Mouse (Mus musculus): Measurements from ENCODE around the gene Ralb.

Ralb gene

GRCm38 (mm10) chr1:119523826-119524225 is 19.2 kb upstream of the Ralb start:
- DNase-seq (ENCODE audit: low spot score): no peak

- no peak for DNase-seq (ENCODE audit: low spot score)
Observed at GRCm38 (mm10) chr1:119523369-119523768, 18.8 kb upstream of the Ralb start.

- no peak for DNase-seq (ENCODE audit: low spot score)
Observed at GRCm38 (mm10) chr1:119522726-119523125, 18.1 kb upstream of the Ralb start.

GRCm38 (mm10) chr1:119521681-119522080 is 17.1 kb upstream of the Ralb start:
- no peak for DNase-seq (ENCODE audit: low spot score)

GRCm38 (mm10) chr1:119521029-119521428 is 16.4 kb upstream of the Ralb start:
- DNase-seq (ENCODE audit: low spot score): no peak

GRCm38 (mm10) chr1:119519286-119519685 is 14.7 kb upstream of the Ralb start:
- no peak for DNase-seq (ENCODE audit: low spot score)

- no peak for DNase-seq (ENCODE audit: low spot score)
Observed at GRCm38 (mm10) chr1:119518786-119519185, 14.2 kb upstream of the Ralb start.

- DNase-seq (ENCODE audit: low spot score): no peak
Observed at GRCm38 (mm10) chr1:119518060-119518459, 13.5 kb upstream of the Ralb start.

- DNase-seq (ENCODE audit: low spot score): no peak
Observed at GRCm38 (mm10) chr1:119510857-119511256, 6.3 kb upstream of the Ralb start.

- DNase-seq (ENCODE audit: low spot score): no peak
Observed at GRCm38 (mm10) chr1:119510409-119510808, 5.8 kb upstream of the Ralb start.

- no peak for DNase-seq (ENCODE audit: low spot score)
Observed at GRCm38 (mm10) chr1:119509474-119509873, 4.9 kb upstream of the Ralb start.

GRCm38 (mm10) chr1:119508548-119508947 is 4.0 kb upstream of the Ralb start:
- no peak for DNase-seq (ENCODE audit: low spot score)

GRCm38 (mm10) chr1:119505951-119506350 is 1.4 kb upstream of the Ralb start:
- DNase-seq (ENCODE audit: low spot score): no peak

- no peak for DNase-seq (ENCODE audit: low spot score)
Observed at GRCm38 (mm10) chr1:119503808-119504207, 786 bp downstream of the Ralb start.

GRCm38 (mm10) chr1:119503181-119503580 is 1.4 kb downstream of the Ralb start:
- no peak for DNase-seq (ENCODE audit: low spot score)

GRCm38 (mm10) chr1:119502729-119503128 is 1.9 kb downstream of the Ralb start:
- DNase-seq (ENCODE audit: low spot score): no peak

- DNase-seq (ENCODE audit: low spot score): no peak
Observed at GRCm38 (mm10) chr1:119501881-119502280, 2.7 kb downstream of the Ralb start.

- DNase-seq (ENCODE audit: low spot score): no peak
Observed at GRCm38 (mm10) chr1:119499456-119499855, 5.1 kb downstream of the Ralb start.

- no peak for DNase-seq (ENCODE audit: low spot score)
Observed at GRCm38 (mm10) chr1:119498536-119499231, 5.9 kb downstream of the Ralb start.

- DNase-seq (ENCODE audit: low spot score): no peak
Observed at GRCm38 (mm10) chr1:119497346-119498004, 7.1 kb downstream of the Ralb start.

GRCm38 (mm10) chr1:119495396-119495775 is 9.2 kb downstream of the Ralb start:
- DNase-seq (ENCODE audit: low spot score): no peak

GRCm38 (mm10) chr1:119494712-119495395 is 9.7 kb downstream of the Ralb start:
- no peak for DNase-seq (ENCODE audit: low spot score)

GRCm38 (mm10) chr1:119494024-119494711 is 10.4 kb downstream of the Ralb start:
- DNase-seq (ENCODE audit: low spot score): no peak
